Mouse (Mus musculus): ENCODE measurements around the gene Lima1. TPM values are rescaled to one million over a fixed set of nuclear protein-coding genes. Genes with fewer than 3 reads are reported as not detected.

Gene Lima1
- polyA plus RNA-seq, 1 experiment from 2014 or later = 64.3 TPM

DNA sequence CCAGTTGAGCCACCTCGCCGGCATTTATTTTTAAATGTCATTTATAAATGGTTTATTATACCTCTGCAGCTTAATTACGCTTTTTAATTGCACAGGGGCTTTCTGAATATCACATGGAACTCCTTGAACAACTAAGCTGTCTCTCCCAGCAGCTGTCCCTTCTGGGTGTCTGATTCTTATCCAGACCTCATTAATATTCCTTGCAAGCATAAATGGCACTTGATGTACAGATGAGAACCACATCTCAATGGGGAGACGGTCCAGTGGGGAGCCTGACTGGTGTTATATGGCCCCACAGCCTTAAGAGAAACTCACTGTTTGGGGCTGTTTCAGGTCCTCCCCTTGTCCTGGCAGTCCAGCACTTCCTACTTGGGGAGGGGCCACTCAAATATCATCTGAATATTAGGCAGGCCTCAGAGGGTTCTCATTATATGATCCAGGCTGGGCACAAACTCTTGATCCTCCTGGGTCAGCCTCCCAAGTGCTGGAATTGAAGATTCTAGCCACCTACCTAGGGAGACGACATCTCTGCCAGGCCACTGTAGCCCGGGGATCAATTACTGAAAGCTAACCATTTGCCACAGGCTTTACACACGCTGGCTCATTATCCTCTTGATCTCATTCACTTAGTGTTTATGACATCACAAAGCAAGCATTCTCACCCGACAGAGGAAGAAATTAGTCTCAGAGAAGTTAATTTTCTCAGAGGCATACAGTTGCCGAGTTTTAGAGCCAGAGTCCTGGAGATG, 15.4 kb downstream of the Lima1 start:
- H3K27me3 ChIP-seq (replicated peaks; ENCODE audit: control insufficient read depth, insufficient read depth, low read length) = no peaks in the 10 kb centered on the region
- H3K27ac ChIP-seq (ENCODE audit: low read depth, low read length) = no peak overlapping the region; the same call in 1 of the 2 replicates
- H3K9ac ChIP-seq (ENCODE audit: low read depth, low read length) = no peak overlapping the region
- 0 out of 2 replicates have a peak, but pooled peaks cover 6% of the 10 kb centered on the region for H3K36me3 ChIP-seq (ENCODE audit: control insufficient read depth, insufficient read depth)
- WGBS = 45% methylated on average over 9 of the region's 9 CpGs
- H3K4me3 ChIP-seq (ENCODE audit: low read depth, low read length) = no peak overlapping the region
- no peaks in the 10 kb centered on the region for H3K9me3 ChIP-seq (ENCODE audit: control insufficient read depth)
- no peak overlapping the region for H3K4me2 ChIP-seq (replicated peaks; ENCODE audit: low read depth)
- 0 out of 2 replicates have a peak, but pooled peaks cover 4% of the 10 kb centered on the region for H3K4me1 ChIP-seq (replicated peaks; ENCODE audit: control insufficient read depth, insufficient read depth, low read length)
- no peak for TF ChIP-seq CTCF (IDR thresholded peaks at IDR 0.05; ENCODE audit: low read depth)
- ATAC-seq = no peak

GRCm38 (mm10) chr15:99857479-99857878, 17.8 kb downstream of the Lima1 start:
- Histone ChIP-seq H3K27me3 (replicated peaks; ENCODE audit: control insufficient read depth, insufficient read depth, low read length) (no peaks in the 10 kb centered on the region), H3K4me2 (replicated peaks; ENCODE audit: low read depth) (0 out of 2 replicates have a peak overlapping the region, but pooled peaks have one; percentile 13), H3K9me3 (ENCODE audit: control insufficient read depth) (no peaks in the 10 kb centered on the region), H3K27ac (ENCODE audit: low read depth, low read length) (peak overlapping the region; percentile 21; the same call in 1 of the 2 replicates), H3K9ac (ENCODE audit: low read depth, low read length) (no peak overlapping the region), H3K4me3 (ENCODE audit: low read depth, low read length) (no peak overlapping the region), H3K4me1 (replicated peaks; ENCODE audit: control insufficient read depth, insufficient read depth, low read length) (0 out of 2 replicates have a peak, but pooled peaks cover 4% of the 10 kb centered on the region), H3K36me3 (ENCODE audit: control insufficient read depth, insufficient read depth) (no peaks in the 10 kb centered on the region; the same call in 1 of the 2 replicates)
- ATAC-seq = peak; percentile 41
- TF ChIP-seq CTCF (IDR thresholded peaks at IDR 0.05; ENCODE audit: low read depth) = no peak
- WGBS = 43% methylated on average over 8 of the region's 8 CpGs

GRCm38 (mm10) chr15:99855119-99855518, 20.1 kb downstream of the Lima1 start:
- no peaks in the 10 kb centered on the region for H3K27me3 ChIP-seq (replicated peaks; ENCODE audit: control insufficient read depth, insufficient read depth, low read length)
- no peak for ATAC-seq
- no peak overlapping the region for H3K4me2 ChIP-seq (replicated peaks; ENCODE audit: low read depth)
- no peaks in the 10 kb centered on the region; the same call in 1 of the 2 replicates for H3K36me3 ChIP-seq (ENCODE audit: control insufficient read depth, insufficient read depth)
- no peak for TF ChIP-seq CTCF (IDR thresholded peaks at IDR 0.05; ENCODE audit: low read depth)
- WGBS = 72% methylated on average over 3 of the region's 3 CpGs
- H3K9ac ChIP-seq (ENCODE audit: low read depth, low read length) = no peak overlapping the region
- no peak overlapping the region for H3K27ac ChIP-seq (ENCODE audit: low read depth, low read length)
- H3K4me3 ChIP-seq (ENCODE audit: low read depth, low read length) = no peak overlapping the region
- 0 out of 2 replicates have a peak, but pooled peaks cover 6% of the 10 kb centered on the region for H3K4me1 ChIP-seq (replicated peaks; ENCODE audit: control insufficient read depth, insufficient read depth, low read length)
- H3K9me3 ChIP-seq (ENCODE audit: control insufficient read depth) = no peaks in the 10 kb centered on the region

- Histone ChIP-seq H3K4me2 (replicated peaks; ENCODE audit: low read depth) (no peak overlapping the region), H3K9ac (ENCODE audit: low read depth, low read length) (no peak overlapping the region), H3K9me3 (ENCODE audit: control insufficient read depth) (no peaks in the 10 kb centered on the region), H3K36me3 (ENCODE audit: control insufficient read depth, insufficient read depth) (peaks cover 3% of the 10 kb centered on the region; the same call in 1 of the 2 replicates), H3K27me3 (replicated peaks; ENCODE audit: control insufficient read depth, insufficient read depth, low read length) (no peaks in the 10 kb centered on the region), H3K4me1 (replicated peaks; ENCODE audit: control insufficient read depth, insufficient read depth, low read length) (0 out of 2 replicates have a peak, but pooled peaks cover 8% of the 10 kb centered on the region), H3K4me3 (ENCODE audit: low read depth, low read length) (no peak overlapping the region), H3K27ac (ENCODE audit: low read depth, low read length) (peak overlapping the region; percentile 57)
- 0 out of 2 replicates have a peak, but pooled peaks have one; percentile 32 for ATAC-seq
- no peak for TF ChIP-seq CTCF (IDR thresholded peaks at IDR 0.05; ENCODE audit: low read depth)
- WGBS = 43% methylated on average over 2 of the region's 2 CpGs
Observed at GRCm38 (mm10) chr15:99852606-99853237, 22.5 kb downstream of the Lima1 start.

DNA sequence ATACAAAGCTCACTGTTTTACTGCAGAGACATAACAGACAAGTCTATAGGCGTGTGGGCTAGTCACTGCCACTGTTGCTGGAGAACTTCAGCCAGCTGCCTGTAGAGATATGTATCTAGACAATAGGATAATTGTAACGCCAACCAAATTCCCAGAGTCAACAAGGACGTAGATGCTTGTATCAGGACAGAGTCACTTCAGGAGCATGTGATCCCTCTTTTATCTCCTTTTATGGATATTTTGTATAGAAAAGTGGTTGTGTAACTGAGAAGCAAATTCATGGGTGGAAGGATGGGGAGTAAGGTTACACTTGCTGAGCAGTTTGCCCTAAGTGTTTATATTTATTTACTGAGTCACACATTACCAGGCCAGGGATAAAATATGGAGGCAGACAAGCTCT, 25.0 kb downstream of the Lima1 start:
- Histone ChIP-seq H3K36me3 (ENCODE audit: control insufficient read depth, insufficient read depth) (peaks cover 3% of the 10 kb centered on the region; the same call in 1 of the 2 replicates), H3K9me3 (ENCODE audit: control insufficient read depth) (no peaks in the 10 kb centered on the region), H3K4me2 (replicated peaks; ENCODE audit: low read depth) (no peak overlapping the region), H3K4me1 (replicated peaks; ENCODE audit: control insufficient read depth, insufficient read depth, low read length) (0 out of 2 replicates have a peak, but pooled peaks cover 8% of the 10 kb centered on the region), H3K27me3 (replicated peaks; ENCODE audit: control insufficient read depth, insufficient read depth, low read length) (no peaks in the 10 kb centered on the region), H3K4me3 (ENCODE audit: low read depth, low read length) (no peak overlapping the region), H3K9ac (ENCODE audit: low read depth, low read length) (no peak overlapping the region), H3K27ac (ENCODE audit: low read depth, low read length) (no peak overlapping the region)
- ATAC-seq = no peak
- 32% methylated on average over 3 of the region's 3 CpGs for WGBS
- no peak for TF ChIP-seq CTCF (IDR thresholded peaks at IDR 0.05; ENCODE audit: low read depth)

GRCm38 (mm10) chr15:99847937-99848336, 27.3 kb downstream of the Lima1 start:
- Histone ChIP-seq H3K27me3 (replicated peaks; ENCODE audit: control insufficient read depth, insufficient read depth, low read length) (no peaks in the 10 kb centered on the region), H3K4me2 (replicated peaks; ENCODE audit: low read depth) (0 out of 2 replicates have a peak overlapping the region, but pooled peaks have one; percentile 14), H3K36me3 (ENCODE audit: control insufficient read depth, insufficient read depth) (peaks cover 12% of the 10 kb centered on the region), H3K9me3 (ENCODE audit: control insufficient read depth) (no peaks in the 10 kb centered on the region), H3K4me3 (ENCODE audit: low read depth, low read length) (no peak overlapping the region), H3K4me1 (replicated peaks; ENCODE audit: control insufficient read depth, insufficient read depth, low read length) (0 out of 2 replicates have a peak, but pooled peaks cover 8% of the 10 kb centered on the region), H3K27ac (ENCODE audit: low read depth, low read length) (no peak overlapping the region), H3K9ac (ENCODE audit: low read depth, low read length) (no peak overlapping the region)
- WGBS = 31% methylated on average over 8 of the region's 8 CpGs
- ATAC-seq = no peak
- no peak for TF ChIP-seq CTCF (IDR thresholded peaks at IDR 0.05; ENCODE audit: low read depth)
